Mouse (Mus musculus): ENCODE data around the gene Ghsr. TPM values are rescaled to one million over a fixed set of nuclear protein-coding genes. Genes with fewer than 3 reads are reported as not detected.
"Not testable (repeated sequence)": the region's sequence is repeated elsewhere in the genome, so short reads cannot be mapped to it uniquely, and the experiment has no call there.

Ghsr gene
- polyA plus RNA-seq, 1 experiment from 2014 or later = 0.71 TPM

GRCm38 (mm10) chr3:27389923-27390322 is 18.8 kb downstream of the Ghsr start:
- no peak overlapping the region for H3K27ac ChIP-seq (ENCODE audit: low read depth, low read length)
- no peaks in the 10 kb centered on the region for H3K27me3 ChIP-seq (replicated peaks; ENCODE audit: control insufficient read depth, insufficient read depth, low read length)
- 70% methylated on average over 1 of the region's 1 CpGs for WGBS
- no peak overlapping the region for H3K4me2 ChIP-seq (ENCODE audit: low read length)
- H3K4me1 ChIP-seq (ENCODE audit: control insufficient read depth, insufficient read depth, low read depth, low read length) = no peaks in the 10 kb centered on the region
- H3K36me3 ChIP-seq (ENCODE audit: control insufficient read depth, insufficient read depth, low read length) = no peaks in the 10 kb centered on the region
- H3K9me3 ChIP-seq (ENCODE audit: control insufficient read depth, low read length) = no peaks in the 10 kb centered on the region
- no peak overlapping the region for H3K4me3 ChIP-seq (ENCODE audit: low read length)
- no peak for ATAC-seq
- H3K9ac ChIP-seq (ENCODE audit: low read depth, low read length) = no peak overlapping the region

GRCm38 (mm10) chr3:27400996-27401395 is 29.8 kb downstream of the Ghsr start:
- not testable (repeated sequence) for H3K36me3 ChIP-seq (ENCODE audit: control insufficient read depth, insufficient read depth, low read length); H3K4me1 ChIP-seq (ENCODE audit: control insufficient read depth, insufficient read depth, low read depth, low read length); ATAC-seq; H3K27me3 ChIP-seq (replicated peaks; ENCODE audit: control insufficient read depth, insufficient read depth, low read length); H3K4me2 ChIP-seq (ENCODE audit: low read length); H3K9me3 ChIP-seq (ENCODE audit: control insufficient read depth, low read length); H3K4me3 ChIP-seq (ENCODE audit: low read length); H3K27ac ChIP-seq (ENCODE audit: low read depth, low read length); H3K9ac ChIP-seq (ENCODE audit: low read depth, low read length)
- 90% methylated on average over 3 of the region's 3 CpGs for WGBS

- no peaks in the 10 kb centered on the region for H3K9me3 ChIP-seq (ENCODE audit: control insufficient read depth, low read length)
- 92% methylated on average over 3 of the region's 3 CpGs for WGBS
- ATAC-seq = no peak
- no peak overlapping the region for H3K4me2 ChIP-seq (ENCODE audit: low read length)
- H3K4me1 ChIP-seq (ENCODE audit: control insufficient read depth, insufficient read depth, low read depth, low read length) = no peaks in the 10 kb centered on the region
- H3K4me3 ChIP-seq (ENCODE audit: low read length) = no peak overlapping the region
- no peaks in the 10 kb centered on the region for H3K27me3 ChIP-seq (replicated peaks; ENCODE audit: control insufficient read depth, insufficient read depth, low read length)
- no peak overlapping the region for H3K27ac ChIP-seq (ENCODE audit: low read depth, low read length)
- H3K9ac ChIP-seq (ENCODE audit: low read depth, low read length) = no peak overlapping the region
- H3K36me3 ChIP-seq (ENCODE audit: control insufficient read depth, insufficient read depth, low read length) = no peaks in the 10 kb centered on the region
Observed at GRCm38 (mm10) chr3:27406440-27406839, 35.3 kb downstream of the Ghsr start.

GRCm38 (mm10) chr3:27408564-27408963 is 37.4 kb downstream of the Ghsr start:
- Histone ChIP-seq H3K27me3 (replicated peaks; ENCODE audit: control insufficient read depth, insufficient read depth, low read length) (no peaks in the 10 kb centered on the region), H3K9ac (ENCODE audit: low read depth, low read length) (no peak overlapping the region), H3K27ac (ENCODE audit: low read depth, low read length) (no peak overlapping the region), H3K4me2 (ENCODE audit: low read length) (no peak overlapping the region), H3K4me1 (ENCODE audit: control insufficient read depth, insufficient read depth, low read depth, low read length) (no peaks in the 10 kb centered on the region), H3K9me3 (ENCODE audit: control insufficient read depth, low read length) (no peaks in the 10 kb centered on the region), H3K36me3 (ENCODE audit: control insufficient read depth, insufficient read depth, low read length) (no peaks in the 10 kb centered on the region), H3K4me3 (ENCODE audit: low read length) (no peak overlapping the region)
- ATAC-seq = no peak
- WGBS = 50% methylated on average over 2 of the region's 2 CpGs

GRCm38 (mm10) chr3:27411286-27411685 is 40.1 kb downstream of the Ghsr start:
- Histone ChIP-seq H3K9ac (ENCODE audit: low read depth, low read length) (no peak overlapping the region), H3K36me3 (ENCODE audit: control insufficient read depth, insufficient read depth, low read length) (no peaks in the 10 kb centered on the region)
- WGBS = 90% methylated on average over 2 of the region's 2 CpGs

GRCm38 (mm10) chr3:27413566-27413965 is 42.4 kb downstream of the Ghsr start:
- Histone ChIP-seq H3K9me3 (ENCODE audit: control insufficient read depth, low read length) (no peaks in the 10 kb centered on the region), H3K36me3 (ENCODE audit: control insufficient read depth, insufficient read depth, low read length) (no peaks in the 10 kb centered on the region), H3K4me3 (ENCODE audit: low read length) (no peak overlapping the region), H3K4me2 (ENCODE audit: low read length) (no peak overlapping the region), H3K27ac (ENCODE audit: low read depth, low read length) (no peak overlapping the region), H3K9ac (ENCODE audit: low read depth, low read length) (no peak overlapping the region), H3K27me3 (replicated peaks; ENCODE audit: control insufficient read depth, insufficient read depth, low read length) (no peaks in the 10 kb centered on the region), H3K4me1 (ENCODE audit: control insufficient read depth, insufficient read depth, low read depth, low read length) (no peaks in the 10 kb centered on the region)
- ATAC-seq = no peak
- 83% methylated on average over 3 of the region's 3 CpGs for WGBS

More at GRCm38 (mm10) chr3:27411286-27411685, 40.1 kb downstream of the Ghsr start:
- Histone ChIP-seq H3K4me1 (ENCODE audit: control insufficient read depth, insufficient read depth, low read depth, low read length) (no peaks in the 10 kb centered on the region), H3K9me3 (ENCODE audit: control insufficient read depth, low read length) (no peaks in the 10 kb centered on the region), H3K27ac (ENCODE audit: low read depth, low read length) (no peak overlapping the region), H3K4me2 (ENCODE audit: low read length) (no peak overlapping the region), H3K4me3 (ENCODE audit: low read length) (no peak overlapping the region), H3K27me3 (replicated peaks; ENCODE audit: control insufficient read depth, insufficient read depth, low read length) (no peaks in the 10 kb centered on the region)
- ATAC-seq = no peak

GRCm38 (mm10) chr3:27416786-27417185 is 45.6 kb downstream of the Ghsr start:
- Histone ChIP-seq H3K27ac (ENCODE audit: low read depth, low read length) (no peak overlapping the region), H3K9ac (ENCODE audit: low read depth, low read length) (no peak overlapping the region), H3K4me3 (ENCODE audit: low read length) (no peak overlapping the region), H3K27me3 (replicated peaks; ENCODE audit: control insufficient read depth, insufficient read depth, low read length) (no peaks in the 10 kb centered on the region), H3K36me3 (ENCODE audit: control insufficient read depth, insufficient read depth, low read length) (no peaks in the 10 kb centered on the region), H3K9me3 (ENCODE audit: control insufficient read depth, low read length) (no peaks in the 10 kb centered on the region), H3K4me1 (ENCODE audit: control insufficient read depth, insufficient read depth, low read depth, low read length) (no peaks in the 10 kb centered on the region), H3K4me2 (ENCODE audit: low read length) (no peak overlapping the region)
- no peak for ATAC-seq
- WGBS = 75% methylated on average over 10 of the region's 10 CpGs

- H3K4me2 ChIP-seq (ENCODE audit: low read length) = no peak overlapping the region
- no peaks in the 10 kb centered on the region for H3K4me1 ChIP-seq (ENCODE audit: control insufficient read depth, insufficient read depth, low read depth, low read length)
- WGBS = 96% methylated on average over 8 of the region's 8 CpGs
- H3K27ac ChIP-seq (ENCODE audit: low read depth, low read length) = no peak overlapping the region
- H3K27me3 ChIP-seq (replicated peaks; ENCODE audit: control insufficient read depth, insufficient read depth, low read length) = no peaks in the 10 kb centered on the region
- H3K36me3 ChIP-seq (ENCODE audit: control insufficient read depth, insufficient read depth, low read length) = no peaks in the 10 kb centered on the region
- no peaks in the 10 kb centered on the region for H3K9me3 ChIP-seq (ENCODE audit: control insufficient read depth, low read length)
- H3K4me3 ChIP-seq (ENCODE audit: low read length) = no peak overlapping the region
- no peak overlapping the region for H3K9ac ChIP-seq (ENCODE audit: low read depth, low read length)
- ATAC-seq = no peak
Observed at GRCm38 (mm10) chr3:27418602-27419001, 47.5 kb downstream of the Ghsr start.

- Histone ChIP-seq H3K4me1 (ENCODE audit: control insufficient read depth, insufficient read depth, low read depth, low read length) (no peaks in the 10 kb centered on the region), H3K9me3 (ENCODE audit: control insufficient read depth, low read length) (no peaks in the 10 kb centered on the region), H3K36me3 (ENCODE audit: control insufficient read depth, insufficient read depth, low read length) (no peaks in the 10 kb centered on the region), H3K27me3 (replicated peaks; ENCODE audit: control insufficient read depth, insufficient read depth, low read length) (no peaks in the 10 kb centered on the region), H3K4me2 (ENCODE audit: low read length) (no peak overlapping the region), H3K9ac (ENCODE audit: low read depth, low read length) (no peak overlapping the region), H3K4me3 (ENCODE audit: low read length) (no peak overlapping the region), H3K27ac (ENCODE audit: low read depth, low read length) (no peak overlapping the region)
- WGBS = 58% methylated on average over 12 of the region's 12 CpGs
- no peak for ATAC-seq
Observed at GRCm38 (mm10) chr3:27421980-27422379, 50.8 kb downstream of the Ghsr start.

- Histone ChIP-seq H3K4me3 (ENCODE audit: low read length) (no peak overlapping the region), H3K9ac (ENCODE audit: low read depth, low read length) (no peak overlapping the region), H3K4me1 (ENCODE audit: control insufficient read depth, insufficient read depth, low read depth, low read length) (no peaks in the 10 kb centered on the region), H3K4me2 (ENCODE audit: low read length) (no peak overlapping the region), H3K36me3 (ENCODE audit: control insufficient read depth, insufficient read depth, low read length) (no peaks in the 10 kb centered on the region), H3K27ac (ENCODE audit: low read depth, low read length) (no peak overlapping the region), H3K27me3 (replicated peaks; ENCODE audit: control insufficient read depth, insufficient read depth, low read length) (no peaks in the 10 kb centered on the region), H3K9me3 (ENCODE audit: control insufficient read depth, low read length) (no peaks in the 10 kb centered on the region)
- WGBS = 78% methylated on average over 6 of the region's 6 CpGs
- ATAC-seq = 0 out of 2 replicates have a peak, but pooled peaks have one; percentile 11
Observed at GRCm38 (mm10) chr3:27422521-27422920, 51.4 kb downstream of the Ghsr start.

Data from hindbrain, embryonic 16.5 days (tissue).